Mouse (Mus musculus) urinary bladder, postnatal 10 days (tissue): ENCODE measurements around the gene Plcb2.
A peak's percentile ranks its signal among the peaks of the same experiment; 100 is the strongest.

Experiments used
- DNase-seq: peaks from one replicate; pipeline ENCODE4 v3.0.0; 2022; ENCODE audit warnings: low spot score

Gene Plcb2

DNA sequence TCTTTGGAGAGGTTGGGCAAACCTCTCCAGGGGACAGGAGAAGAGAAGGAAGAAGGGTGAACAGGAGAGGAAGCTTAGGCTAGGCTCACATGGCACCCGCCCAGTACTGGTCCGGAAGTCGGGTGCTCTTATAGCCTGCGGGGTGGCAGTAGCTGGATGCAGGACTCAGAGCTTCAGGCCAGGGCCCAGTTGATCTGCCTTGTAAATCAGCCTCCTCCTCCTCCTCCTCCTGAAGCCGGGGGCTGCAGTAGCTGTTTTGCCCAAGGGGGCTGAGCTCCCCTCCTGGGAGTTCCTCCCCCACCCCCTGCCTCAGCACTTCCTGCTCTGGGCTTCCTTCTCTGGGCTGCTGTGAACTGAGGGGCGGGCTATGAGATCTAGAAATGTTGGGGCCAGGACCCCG lies at the start of gene Plcb2:
Plcb2 (minus strand) TSS at position 102 of the 400 bp plus-strand sequence.
- DNase-seq, result no peak

DNA sequence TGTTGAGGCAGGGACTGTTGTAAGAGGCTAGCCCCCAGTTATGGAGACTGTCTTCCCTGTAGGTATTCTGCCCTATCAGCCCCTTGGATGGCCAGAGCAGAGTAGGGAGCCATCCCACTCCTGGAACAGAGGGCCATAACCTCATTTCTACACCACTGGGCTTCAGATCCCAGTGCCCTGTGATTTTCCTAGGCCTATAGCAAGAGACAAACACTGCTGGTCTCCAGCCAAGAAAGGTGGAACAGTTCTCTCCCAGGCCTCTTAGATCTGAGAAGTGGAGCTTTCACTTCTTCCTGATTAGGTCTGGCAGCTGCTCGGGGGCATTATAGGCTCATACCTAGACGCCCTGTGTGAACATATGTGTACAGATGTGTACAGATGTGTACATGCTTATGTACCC lies 48.1 kb upstream of the Plcb2 start:
- no peak for DNase-seq

DNA sequence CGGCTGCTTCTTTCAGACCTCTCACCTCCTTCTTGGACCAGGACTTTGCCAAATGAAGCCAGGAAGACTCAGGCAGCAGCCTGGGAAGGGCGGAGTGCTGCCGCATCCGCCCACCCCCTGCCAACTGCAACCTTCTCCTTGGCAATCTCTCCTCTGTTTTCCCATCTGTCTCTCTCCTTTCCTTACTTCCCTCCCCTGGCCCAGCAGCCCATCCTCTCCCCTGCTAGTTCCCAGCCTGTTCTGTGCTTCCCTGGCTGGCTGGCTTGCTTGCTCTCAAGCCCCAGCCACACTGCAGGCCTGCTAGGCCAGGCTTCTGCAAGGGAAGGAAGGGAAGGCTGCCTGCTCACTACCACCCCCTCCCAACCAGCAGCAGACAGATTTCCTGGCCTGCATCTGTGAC lies 47.6 kb upstream of the Plcb2 start:
- no peak for DNase-seq

DNA sequence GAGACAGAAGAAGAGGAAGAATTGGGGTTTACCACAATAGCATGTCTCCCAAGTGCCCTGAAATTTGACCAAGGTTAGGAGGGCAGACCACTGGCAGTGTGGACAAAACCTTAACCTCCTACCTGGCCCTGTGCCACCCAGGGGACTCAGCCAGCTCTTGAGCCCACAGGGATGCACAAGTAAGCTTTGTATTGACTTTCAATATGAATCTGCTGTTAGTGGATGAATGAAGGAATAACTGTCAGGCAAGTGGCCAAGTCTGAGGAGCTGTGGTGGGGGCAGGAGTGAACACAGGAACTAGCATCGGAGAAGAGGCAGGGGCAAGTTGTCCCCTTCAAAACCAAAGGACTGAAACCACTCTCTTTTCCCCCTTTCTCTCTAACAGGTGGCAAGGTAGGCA lies 47.2 kb upstream of the Plcb2 start:
- DNase-seq, result no peak

DNA sequence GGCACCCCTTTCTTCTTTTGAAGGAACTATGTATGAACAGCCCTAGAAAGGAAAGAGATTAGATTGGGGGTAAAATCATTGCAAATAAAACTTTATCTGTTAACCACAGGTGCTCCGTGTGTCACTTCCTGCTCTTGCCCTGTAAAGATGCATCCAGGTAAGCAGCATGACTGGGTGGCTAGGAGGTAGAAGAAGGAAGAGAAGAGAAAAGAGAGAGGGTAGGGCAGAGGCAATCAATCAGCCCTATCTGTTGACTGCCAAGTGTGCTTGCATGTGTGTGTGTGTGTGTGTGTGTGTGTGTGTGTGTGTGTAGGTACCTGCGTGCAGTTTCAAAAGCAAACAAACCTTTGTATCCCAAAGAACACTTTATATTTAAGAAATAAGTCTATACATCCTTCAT lies 46.3 kb upstream of the Plcb2 start:
- no peak for DNase-seq

DNA sequence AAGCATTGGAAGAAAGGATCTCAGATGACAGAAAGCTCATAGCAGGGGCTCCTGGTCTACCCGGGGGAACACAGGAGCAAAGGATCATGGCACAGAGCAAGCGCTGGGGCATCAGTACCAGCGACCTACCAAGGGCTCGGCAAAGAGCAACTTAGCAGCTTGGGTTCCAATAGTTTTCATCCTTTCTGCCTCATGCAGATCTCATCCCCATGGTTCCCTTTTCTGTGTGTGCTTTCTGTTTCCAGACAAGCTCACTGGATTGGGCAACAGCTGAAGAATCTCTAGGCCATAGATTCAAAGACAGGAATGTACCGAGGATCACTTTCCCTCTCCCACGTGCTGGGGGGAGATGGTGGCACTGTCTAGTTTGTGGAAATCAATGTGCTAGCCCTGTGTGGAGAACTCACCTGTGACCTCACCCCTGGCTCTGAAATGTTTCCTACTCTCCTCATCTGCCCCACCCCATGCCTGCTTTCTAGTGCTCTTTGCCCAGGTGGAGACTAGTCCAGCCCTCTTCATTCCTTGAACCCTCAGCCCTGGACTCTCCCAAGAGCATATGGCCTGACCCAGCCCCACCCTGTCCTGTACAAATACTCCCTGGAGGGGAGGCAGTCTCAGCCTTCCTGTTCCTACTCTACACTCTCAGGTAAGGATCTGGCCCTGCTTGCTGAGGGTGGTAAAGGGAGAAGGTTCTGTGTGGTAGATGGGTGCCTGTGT lies 44.1 kb upstream of the Plcb2 start, which contains the start of gene Phgr1:
Phgr1 (plus strand) TSS at position 612 of the 717 bp plus-strand sequence.
- no peak for DNase-seq

DNA sequence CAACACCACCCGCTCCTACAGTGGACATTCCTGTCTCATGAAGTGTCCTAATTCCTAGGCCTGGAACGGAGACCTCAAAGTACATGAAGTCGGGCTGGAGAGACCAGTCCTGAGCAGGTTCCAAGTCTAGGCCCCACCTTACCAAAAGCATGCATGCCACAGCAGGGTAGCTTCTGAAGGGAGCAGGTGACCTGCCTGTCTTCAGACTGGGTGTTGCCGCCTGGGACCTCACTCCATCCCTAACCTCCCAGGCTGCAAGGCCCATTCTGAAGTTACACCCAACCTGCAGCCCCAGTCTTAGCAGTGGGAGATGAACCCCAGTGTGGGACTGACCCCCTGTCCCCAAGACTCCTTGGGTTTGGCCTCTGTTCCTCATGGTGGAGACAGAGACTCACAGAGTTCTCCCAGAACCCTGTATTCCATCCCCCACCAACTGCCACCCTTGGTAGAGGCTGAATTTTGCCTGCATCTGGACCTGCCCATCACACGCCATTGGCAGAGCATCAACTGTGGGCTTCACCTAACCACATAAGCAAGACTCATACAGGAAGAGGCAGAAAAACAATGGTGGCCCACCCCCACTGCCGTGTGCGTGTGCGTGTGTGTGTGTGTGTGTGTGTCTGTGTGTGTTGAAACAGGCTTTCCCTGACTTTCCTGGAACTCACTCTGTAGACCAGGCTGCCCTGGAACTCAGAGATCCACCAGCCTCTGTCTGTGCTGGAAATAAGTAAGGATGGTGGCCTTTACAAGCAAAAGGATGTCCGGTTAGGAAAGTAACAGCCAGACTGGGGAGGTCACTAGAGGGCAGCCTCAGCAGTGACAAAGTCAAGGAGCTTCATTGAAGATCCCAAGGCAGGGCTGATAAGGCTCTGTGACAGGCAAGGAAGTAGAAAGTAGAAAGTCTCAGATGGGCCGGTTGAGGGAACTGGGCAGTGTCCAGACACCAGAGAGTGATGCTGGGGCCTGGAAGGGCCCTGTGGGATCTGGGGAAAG lies 38.1 kb upstream of the Plcb2 start:
- no peak for DNase-seq

DNA sequence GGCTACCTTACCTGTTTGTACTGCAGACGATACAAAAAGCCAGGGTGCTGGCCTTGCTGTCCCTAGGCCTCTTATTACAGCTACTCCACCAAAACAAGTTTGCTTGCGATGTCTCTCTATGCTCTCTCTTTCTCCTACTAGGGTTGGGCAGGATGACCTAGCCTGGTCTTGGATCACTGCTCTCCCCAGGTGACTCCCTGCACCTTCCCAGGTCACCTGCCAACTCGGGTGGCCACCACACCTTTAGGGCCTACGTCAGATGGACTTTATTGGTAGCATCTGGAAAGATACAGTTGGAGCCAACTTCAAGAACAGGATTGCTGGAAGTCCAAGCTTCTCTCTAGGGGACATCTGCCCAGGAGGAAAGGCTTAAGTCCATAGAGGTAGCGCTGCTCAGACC lies 36.6 kb upstream of the Plcb2 start:
- DNase-seq, result no peak

DNA sequence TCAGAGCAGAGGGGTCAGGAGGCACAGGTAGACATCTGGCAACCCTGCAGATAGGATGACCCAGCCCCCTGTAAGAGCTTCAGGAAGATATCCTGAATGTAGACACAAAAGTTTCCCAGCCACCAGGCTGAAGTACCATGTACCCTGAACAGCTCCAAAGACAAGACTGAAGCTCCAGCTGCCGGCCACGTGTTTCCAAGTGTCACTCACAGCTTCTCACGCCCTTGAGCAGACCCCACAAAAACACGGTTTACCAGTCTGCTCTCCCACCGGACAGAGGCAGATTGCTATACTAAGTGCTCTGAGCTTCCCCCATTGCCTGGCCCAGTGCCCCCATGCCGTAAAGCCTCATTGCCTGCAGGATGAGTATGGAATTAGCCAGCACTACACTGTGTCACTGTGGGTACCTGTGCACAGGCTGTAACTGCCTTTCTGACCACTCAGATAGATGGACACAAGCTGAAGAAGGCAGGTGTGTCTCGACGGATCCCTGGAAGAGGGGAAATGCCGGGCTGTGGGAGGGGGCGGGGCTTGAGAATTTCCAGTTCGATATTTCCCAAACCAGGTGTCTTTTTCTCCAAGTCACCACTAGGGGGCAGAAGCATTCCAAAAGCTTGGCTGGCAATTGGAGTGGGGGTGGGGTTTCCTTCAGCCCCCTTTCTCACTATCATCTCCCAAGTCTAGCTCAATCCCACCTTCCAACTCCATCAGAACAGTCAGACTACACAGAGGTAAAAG lies 36.0 kb upstream of the Plcb2 start:
- DNase-seq, result no peak

DNA sequence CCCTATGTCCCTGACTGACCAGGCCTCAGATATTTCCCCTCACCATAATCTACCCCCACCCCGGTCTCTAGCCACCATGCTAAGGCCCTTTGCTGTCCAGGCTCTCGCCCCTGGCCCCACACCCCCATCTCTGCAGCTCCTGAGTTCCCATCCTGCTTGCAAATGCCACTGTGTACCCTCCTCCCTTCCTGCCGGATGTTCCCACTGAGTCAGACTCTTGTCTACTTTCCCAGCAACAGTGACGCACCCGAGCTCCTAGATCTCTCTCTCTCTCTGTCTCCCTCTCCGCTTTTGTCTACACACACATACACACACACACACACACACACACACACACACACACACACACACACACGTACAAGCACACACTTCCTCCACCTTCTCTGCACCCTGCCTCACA lies 35.2 kb upstream of the Plcb2 start:
- DNase-seq, result no peak

DNA sequence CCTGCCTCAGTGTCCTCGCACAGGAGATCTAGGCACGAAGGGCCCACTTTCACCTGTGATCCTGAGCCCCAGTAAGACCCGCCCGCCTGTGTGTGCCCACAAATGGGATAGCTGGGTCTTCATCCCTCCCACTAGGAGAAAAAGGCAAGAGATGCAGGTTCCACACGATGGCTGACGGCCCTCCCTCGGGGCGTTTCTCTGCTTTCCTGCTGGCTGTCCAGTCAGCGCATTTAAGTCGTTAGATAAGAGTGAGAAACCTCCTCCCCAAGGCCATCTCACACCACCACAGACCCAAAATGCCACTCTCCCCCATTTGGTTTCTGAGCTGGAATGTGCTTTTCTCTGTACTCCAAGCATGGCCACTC lies 34.5 kb upstream of the Plcb2 start:
- no peak for DNase-seq

DNA sequence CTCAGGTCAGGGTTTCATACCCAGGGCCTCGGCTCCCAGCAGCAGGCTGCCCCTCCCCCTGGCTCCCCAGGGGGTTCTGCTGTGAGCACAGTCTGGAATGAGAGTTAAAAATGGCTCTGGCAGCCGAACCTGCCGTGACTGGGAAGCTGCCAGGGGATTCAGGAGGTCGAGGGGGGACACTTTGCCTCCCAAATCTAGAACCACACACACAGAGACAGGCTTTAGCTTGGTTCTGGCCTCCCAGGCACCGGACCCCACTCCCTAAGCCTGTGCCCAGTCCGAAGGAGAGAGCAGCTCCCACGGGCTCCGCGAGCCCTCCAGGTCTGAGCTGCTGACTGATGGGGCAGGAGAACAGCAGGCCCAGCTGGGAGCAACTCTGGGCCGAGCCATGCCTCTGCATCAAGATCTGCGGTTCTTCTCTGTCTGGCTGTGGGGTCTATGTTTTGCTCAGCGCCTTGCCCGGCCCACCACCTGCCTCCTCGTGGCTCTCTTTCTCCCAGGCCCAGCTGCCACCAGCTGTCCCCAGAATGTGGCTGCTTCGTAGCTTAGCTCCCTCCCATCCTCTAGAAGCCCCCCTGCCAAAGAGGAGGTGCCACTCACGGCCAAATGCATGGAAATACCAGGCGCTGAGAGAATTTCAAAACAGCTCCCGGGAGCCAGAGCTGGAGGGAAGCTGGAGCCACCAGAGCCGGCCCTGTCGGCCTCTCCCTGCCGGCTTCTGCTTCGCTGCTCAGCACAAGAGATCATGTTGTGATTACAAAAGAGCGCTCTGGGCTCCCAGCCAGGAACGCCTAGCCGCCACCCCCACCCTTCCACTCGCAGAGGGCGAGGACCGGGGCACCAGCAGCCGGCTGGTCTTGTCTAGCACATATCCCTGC lies 33.9 kb upstream of the Plcb2 start, which contains the start of gene Ccdc9b:
Ccdc9b (minus strand) TSS at position 756 of the 878 bp plus-strand sequence.
- DNase-seq, result peak; percentile 80

DNA sequence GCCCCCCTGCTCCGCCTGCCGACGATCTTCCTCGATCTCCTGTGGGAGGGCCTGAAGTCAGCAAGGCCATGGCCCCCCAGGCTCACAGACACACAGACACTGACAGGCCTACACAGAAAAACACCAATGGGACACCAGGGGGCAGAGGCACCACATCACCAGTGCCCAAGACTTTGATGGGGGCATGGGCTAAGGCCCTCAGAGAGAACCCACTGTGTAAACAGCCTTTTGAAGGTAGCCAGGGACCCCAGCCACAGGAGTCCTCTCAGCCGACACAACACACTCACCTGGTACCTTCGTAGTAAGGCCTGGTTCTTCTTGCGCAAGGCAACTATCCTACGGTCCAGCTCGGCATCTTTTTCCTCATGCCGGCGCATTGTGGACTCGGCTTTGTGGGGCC lies 33.1 kb upstream of the Plcb2 start:
- no peak for DNase-seq

DNA sequence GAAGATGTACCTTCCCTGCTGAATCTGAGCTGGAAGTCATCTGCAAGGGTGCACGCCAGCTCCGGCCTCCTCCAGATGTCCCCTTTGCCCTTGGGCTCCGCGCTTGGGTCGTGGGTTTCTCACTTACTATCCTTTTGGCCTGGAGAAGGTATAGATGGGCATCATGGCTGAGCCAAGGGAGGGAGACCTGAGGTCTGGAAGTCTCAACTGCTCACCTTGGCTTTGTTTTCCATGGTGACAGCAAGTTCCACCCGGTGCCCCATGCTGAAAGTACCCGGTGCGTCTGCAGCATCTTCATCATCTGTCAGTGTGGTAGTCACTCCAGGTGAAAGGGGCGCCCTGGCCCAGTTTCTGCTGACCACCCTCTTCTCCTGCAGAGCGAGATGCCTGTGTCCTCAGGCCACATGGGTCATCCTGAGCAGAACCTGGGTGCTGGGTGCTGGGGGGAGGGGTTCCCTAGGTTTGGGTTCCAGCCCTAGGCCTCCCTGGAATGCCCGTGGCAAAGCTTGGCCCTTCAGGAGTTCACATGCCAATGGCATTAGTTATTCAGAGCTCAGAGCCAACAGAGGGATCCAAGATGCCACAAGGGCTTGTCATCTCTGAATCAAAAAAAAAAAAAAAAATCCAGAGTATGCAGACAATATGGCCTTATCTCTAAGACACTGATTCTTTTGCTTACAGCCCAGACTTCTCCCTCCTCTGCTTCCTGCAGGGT lies 32.2 kb upstream of the Plcb2 start:
- no peak for DNase-seq

DNA sequence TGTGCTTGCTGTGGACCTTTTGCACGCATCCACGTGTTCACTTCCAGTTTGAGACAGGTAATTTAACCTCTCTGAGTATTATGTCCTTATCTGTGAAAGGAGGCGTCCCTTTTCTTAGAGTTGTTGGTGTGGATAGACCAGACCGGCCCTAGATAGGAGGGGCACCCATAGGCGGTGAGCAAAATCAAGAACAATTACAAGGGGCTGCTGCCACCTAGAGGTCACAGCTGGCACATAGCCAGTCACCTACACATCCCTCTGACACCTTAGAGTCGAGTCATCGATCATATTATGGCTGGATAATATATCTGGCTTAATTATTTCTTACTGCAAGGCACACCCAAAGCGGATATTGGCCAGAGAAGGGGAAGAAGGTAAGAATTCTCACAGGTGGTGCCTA lies 31.6 kb upstream of the Plcb2 start:
- no peak for DNase-seq

DNA sequence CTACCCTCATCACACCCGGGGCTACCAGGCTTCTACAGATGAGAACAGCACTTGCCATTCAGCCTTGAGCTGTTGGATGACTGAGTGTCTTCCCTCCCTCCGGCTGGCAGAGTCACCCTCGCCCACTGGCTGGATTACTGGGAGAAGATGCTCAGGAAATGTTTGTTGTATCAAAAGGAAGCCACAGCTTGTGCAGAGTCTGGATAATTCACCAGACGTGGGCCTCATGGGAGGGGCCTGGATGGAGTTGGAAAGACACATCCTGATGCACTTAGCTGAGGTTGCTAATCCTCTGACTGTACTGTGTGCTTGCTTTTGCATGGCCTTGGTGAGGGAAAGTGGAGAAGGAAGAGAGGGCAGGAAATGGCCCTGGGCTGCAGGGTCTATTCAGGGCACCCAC lies 27.9 kb upstream of the Plcb2 start:
- no peak for DNase-seq

DNA sequence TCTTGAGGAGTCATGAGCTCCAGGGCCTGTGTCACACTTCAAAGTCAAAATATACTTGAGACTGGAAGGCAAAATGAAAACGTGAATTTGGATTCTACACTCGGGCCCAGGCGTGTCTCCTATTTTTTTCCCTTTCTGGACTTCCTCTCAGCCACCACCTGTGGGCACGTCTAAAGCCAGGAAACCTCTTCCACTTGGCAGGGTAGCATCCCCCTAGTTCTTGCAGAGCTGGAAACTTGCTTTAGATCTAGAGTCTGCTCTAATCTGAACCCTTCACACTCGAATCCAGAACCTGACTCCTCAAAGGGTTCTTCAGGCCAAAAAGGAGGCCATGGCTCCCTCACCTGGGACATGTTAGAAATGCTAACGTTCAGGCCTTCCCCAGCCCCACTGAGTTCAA lies 27.2 kb upstream of the Plcb2 start:
- DNase-seq, result no peak

DNA sequence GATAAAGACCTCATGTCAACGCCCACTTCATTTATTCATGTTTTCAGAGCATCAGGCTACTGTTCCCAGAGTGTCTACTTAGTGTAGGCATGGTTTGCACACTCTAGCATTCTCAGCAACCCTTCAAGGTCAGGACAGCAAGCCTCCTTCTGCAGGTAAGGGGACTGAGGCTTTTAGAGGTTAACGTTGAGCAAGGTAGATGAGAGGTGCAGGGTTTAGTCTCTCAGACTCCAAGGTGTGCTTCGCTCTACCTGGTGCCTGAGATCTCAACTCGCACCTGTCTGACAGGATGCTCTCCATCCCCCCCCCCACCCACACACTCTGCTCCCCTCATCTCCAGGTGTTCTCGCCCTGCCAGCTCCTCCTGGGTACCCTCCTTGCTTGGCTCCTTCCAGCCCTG lies 25.9 kb upstream of the Plcb2 start:
- no peak for DNase-seq

DNA sequence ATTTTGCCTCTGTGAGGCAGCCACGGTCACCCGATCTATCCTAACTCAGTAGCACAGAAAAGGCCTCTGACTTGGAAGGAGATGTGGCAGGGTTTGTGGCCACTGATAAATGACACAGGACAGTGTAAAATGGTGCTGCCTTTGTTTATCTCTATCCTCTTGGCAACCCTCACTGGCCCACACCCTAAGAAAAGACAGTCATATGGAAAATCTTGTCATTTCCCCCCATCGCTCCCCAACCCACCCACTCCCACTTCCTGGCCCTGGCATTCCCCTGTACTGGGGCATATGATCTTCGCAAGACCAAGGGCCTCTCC lies 24.5 kb upstream of the Plcb2 start:
- no peak for DNase-seq

DNA sequence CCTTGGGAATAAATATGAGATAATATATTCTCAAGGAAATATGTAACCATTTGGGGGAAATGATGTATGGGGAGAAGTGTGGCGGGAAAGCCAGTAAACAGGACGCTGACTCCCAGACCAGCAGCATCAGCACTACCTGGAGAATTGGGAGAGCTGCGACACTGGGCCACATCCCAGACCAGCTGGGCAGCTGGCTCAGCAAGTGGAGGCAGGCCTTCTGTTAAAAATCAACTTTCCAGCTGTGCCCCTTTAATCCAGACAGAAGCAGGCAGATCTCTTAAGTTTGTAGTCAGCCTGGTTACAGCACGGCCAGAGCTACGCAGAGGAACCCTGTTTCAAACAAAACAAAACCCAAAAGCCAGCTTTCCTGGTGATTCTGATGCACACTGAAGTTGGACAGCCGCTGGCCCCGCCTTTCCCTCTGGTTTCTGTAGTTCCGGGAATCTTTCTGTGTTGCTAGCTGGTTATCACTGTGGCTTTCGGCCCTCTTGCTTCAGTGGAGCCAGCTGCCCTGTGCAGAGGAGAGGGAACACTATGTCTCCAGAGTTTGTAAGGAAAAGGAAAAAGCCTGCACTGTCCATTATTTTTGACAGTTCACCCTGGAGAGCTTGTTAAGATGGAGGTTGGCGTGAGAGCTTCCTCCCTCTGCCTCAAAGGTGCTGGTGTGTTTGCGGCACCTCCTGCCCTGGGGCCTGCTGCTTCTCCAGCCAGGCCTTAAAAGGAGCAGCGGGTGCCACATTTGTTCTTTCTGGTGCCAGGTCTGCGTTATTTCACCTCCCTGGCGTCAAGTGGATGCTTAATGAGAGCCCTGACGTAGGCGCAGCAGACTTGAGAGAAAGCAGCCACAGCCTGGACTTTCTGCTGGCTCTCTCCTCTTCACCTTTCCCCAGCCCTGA lies 23.9 kb upstream of the Plcb2 start:
- DNase-seq, result no peak
